Mouse (Mus musculus) lung, adult 2 months (tissue): ENCODE measurements at regions not wholly inside any gene's neighbourhood (a gene's known extent, or its start where the extent isn't known, plus 50 kb on each side); places are given as distances from the start of the nearest gene placed in this dataset.

Experiments
- DNase-seq: peaks from one replicate; pipeline ENCODE4 v3.0.0; 2022
- H3K4me1 ChIP-seq: fragments of 200-500 bp; 2 replicates; pipeline ENCODE4 v1.6.1; 2011; ENCODE audit warnings: low read length; ENCODE audit not compliant: control insufficient read depth, insufficient read depth
- H3K4me3 ChIP-seq: fragments of 200-500 bp; replicated peaks from 2 replicates; pipeline ENCODE3; 2011; ENCODE audit warnings: low read depth, mild to moderate bottlenecking, control low read depth, low read length; ENCODE audit errors: extremely low read depth
- CTCF ChIP-seq: fragments of 200-500 bp; IDR thresholded peaks from 2 replicates; pipeline ENCODE4 v1.5.1; 2011; ENCODE audit warnings: mild to moderate bottlenecking, low read length, control low read depth; ENCODE audit not compliant: insufficient read depth
- POLR2A ChIP-seq: fragments of 200-500 bp; IDR thresholded peaks from 2 replicates; pipeline ENCODE4 v1.6.1; 2011; ENCODE audit warnings: low read depth, mild to moderate bottlenecking, control low read depth, low read length, borderline replicate concordance; ENCODE audit errors: extremely low read depth
- WGBS: fragments of 180-500 bp; shearing (Covaris S2); methylation state at CpG from one replicate; pipeline ENCODE4 v1.1.7; 2018; 5-methylcytosine and 5-hydroxymethylcytosine counted together

- no peak for DNase-seq
Measured at GRCm38 (mm10) chr3:70201334-70201943, 194.0 kb downstream of the Otol1 start.

GRCm38 (mm10) chr3:70215195-70215594 is 207.8 kb downstream of the Otol1 start:
- TF ChIP-seq CTCF = no peak
- no peak for TF ChIP-seq POLR2A
- WGBS = 79% methylated on average over 3 of the region's 3 CpGs
- H3K4me3 ChIP-seq = no peak overlapping the region
- H3K4me1 ChIP-seq = no peaks in the 10 kb centered on the region
- no peak for DNase-seq

More at GRCm38 (mm10) chr3:70201334-70201943, 194.0 kb downstream of the Otol1 start:
- 64% methylated on average over 3 of the region's 3 CpGs for WGBS
- no peaks in the 10 kb centered on the region for H3K4me1 ChIP-seq
- no peak overlapping the region for H3K4me3 ChIP-seq
- no peak for TF ChIP-seq POLR2A
- TF ChIP-seq CTCF = no peak

DNA sequence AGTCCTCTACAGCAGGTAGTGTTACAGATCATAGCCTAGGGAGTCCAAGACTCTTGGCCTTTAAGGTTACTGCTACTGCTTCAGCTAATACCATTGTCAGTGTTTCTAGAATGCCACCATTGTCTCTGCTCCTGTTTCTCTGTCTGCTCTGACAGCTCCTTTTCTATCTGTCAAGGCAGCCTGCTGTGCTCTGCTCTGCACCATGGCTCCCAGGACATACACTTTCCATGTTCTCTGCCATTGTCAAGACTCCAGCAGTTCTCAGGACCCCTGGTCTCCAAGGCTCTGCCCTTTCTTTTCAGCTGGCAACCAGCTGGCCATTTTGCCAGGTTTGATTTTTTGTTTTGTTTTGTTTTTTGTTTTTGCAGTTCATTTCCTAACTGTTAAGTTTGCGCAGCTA is 208.7 kb downstream of the Otol1 start:
- TF ChIP-seq POLR2A (no peak), CTCF (no peak)
- no peaks in the 10 kb centered on the region for H3K4me1 ChIP-seq
- no peak overlapping the region for H3K4me3 ChIP-seq
- 82% methylated on average over 1 of the region's 1 CpGs for WGBS
- no peak for DNase-seq

DNA sequence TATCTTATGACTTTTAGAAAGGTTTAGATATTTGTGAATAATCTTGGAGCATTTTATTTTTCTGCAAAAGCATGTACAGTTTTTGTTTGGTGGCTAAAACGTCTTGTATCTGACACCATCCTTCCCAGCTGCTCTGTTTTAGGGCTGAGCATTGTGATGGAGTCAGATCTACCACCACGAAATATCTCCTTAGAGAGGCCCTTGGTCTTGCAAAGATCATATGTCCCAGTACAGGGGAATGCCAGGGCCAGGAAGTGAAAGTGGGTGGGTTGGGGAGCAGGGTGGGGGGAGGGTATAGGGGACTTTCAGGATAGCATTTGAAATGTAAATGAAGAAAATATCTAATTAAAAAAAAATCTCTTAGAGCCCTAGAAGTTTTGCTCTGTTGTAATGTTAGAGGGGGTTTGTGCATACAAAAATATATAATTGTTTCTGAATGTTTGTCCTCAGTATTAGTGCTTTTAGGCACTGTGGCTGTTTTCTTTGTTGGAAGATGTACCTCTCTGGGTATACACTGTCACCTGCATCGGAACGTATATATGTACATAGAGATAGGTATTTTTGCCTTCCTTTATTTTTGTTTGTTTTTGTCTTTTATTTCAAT is 211.4 kb downstream of the Otol1 start:
- no peaks in the 10 kb centered on the region for H3K4me1 ChIP-seq
- DNase-seq = no peak
- no peak for TF ChIP-seq CTCF
- no peak for TF ChIP-seq POLR2A
- 76% methylated on average over 4 of the region's 4 CpGs for WGBS
- no peak overlapping the region for H3K4me3 ChIP-seq

GRCm38 (mm10) chr3:70223443-70224065 is 216.1 kb downstream of the Otol1 start:
- Histone ChIP-seq H3K4me1 (no peaks in the 10 kb centered on the region), H3K4me3 (no peak overlapping the region)
- WGBS = 88% methylated on average over 3 of the region's 3 CpGs
- no peak for DNase-seq
- TF ChIP-seq POLR2A (no peak), CTCF (no peak)

- Histone ChIP-seq H3K4me3 (no peak overlapping the region), H3K4me1 (no peaks in the 10 kb centered on the region)
- DNase-seq = no peak
- whole genome bisulfite sequencing = 87% methylated on average over 6 of the region's 6 CpGs
- no peak for TF ChIP-seq POLR2A
- no peak for TF ChIP-seq CTCF
Measured at GRCm38 (mm10) chr3:70224846-70225245, 217.4 kb downstream of the Otol1 start.

DNA sequence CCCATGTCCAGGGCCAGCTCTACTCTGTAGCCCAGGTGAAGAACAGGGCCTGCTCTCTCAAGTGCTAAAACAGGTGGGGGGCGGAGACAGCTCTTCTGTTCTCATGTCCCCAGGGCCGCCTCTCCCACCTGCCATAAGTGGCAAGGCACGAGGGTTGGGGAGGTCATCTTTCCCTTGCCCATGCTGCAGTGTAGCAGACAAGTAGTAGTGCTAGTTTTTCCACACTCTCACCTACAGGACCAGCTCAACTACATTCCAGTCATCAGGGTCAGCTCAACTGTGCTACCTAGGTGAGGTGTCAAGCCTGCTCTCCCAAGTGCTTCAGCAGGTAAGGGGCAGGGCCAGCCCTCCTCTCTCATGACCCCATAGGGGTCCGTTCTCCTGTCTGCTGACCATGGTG is 219.8 kb downstream of the Otol1 start:
- no peak for DNase-seq
- H3K4me3 ChIP-seq = no peak overlapping the region
- WGBS = 62% methylated on average over 4 of the region's 4 CpGs
- no peaks in the 10 kb centered on the region for H3K4me1 ChIP-seq
- TF ChIP-seq CTCF = no peak
- TF ChIP-seq POLR2A = no peak

DNA sequence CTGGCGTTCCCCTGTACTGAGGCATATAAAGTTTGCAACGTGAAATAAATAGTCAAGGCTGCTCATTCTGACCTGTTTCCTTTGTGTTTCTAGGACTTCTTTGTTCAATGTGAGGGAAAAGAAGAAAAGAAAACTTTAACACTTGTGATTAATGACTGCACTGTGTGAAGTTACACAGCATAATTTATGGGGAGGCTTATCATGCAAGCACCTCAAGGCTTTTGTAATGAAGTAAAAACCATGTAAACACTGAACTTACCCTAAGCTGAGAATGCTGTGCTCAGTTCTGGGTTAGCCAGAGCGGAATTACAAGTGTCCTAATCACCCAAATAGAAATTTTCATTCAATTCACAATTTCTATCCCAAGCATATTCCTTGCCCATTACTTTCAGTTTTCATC is 241.2 kb downstream of the Otol1 start:
- Histone ChIP-seq H3K4me3 (no peak overlapping the region), H3K4me1 (no peaks in the 10 kb centered on the region)
- WGBS = 48% methylated on average over 3 of the region's 3 CpGs
- TF ChIP-seq CTCF (no peak), POLR2A (no peak)
- DNase-seq = no peak

GRCm38 (mm10) chr3:70249922-70250321 is 242.5 kb downstream of the Otol1 start:
- WGBS = 44% methylated on average over 4 of the region's 4 CpGs

GRCm38 (mm10) chr3:70250733-70251132 is 243.3 kb downstream of the Otol1 start:
- no peak for DNase-seq
- WGBS = 71% methylated on average over 7 of the region's 7 CpGs
- TF ChIP-seq POLR2A = no peak
- no peak for TF ChIP-seq CTCF
- H3K4me1 ChIP-seq = no peaks in the 10 kb centered on the region
- H3K4me3 ChIP-seq = no peak overlapping the region

More at GRCm38 (mm10) chr3:70249922-70250321, 242.5 kb downstream of the Otol1 start:
- TF ChIP-seq POLR2A = no peak
- TF ChIP-seq CTCF = no peak
- Histone ChIP-seq H3K4me3 (no peak overlapping the region), H3K4me1 (no peaks in the 10 kb centered on the region)
- no peak for DNase-seq
